Mouse (Mus musculus) CH12.LX (cell line): Measurements from ENCODE around the gene Cep83. TPM values are rescaled to one million over a fixed set of nuclear protein-coding genes. Genes with fewer than 3 reads are reported as not detected.

Experiments
- DNase-seq: peaks from one replicate; pipeline ENCODE4 v3.0.0-alpha.2; 2013; ENCODE audit errors: extremely low read depth
- H3K27ac ChIP-seq: 2 replicates; pipeline ENCODE4 v1.5.1; 2012; ENCODE audit warnings: low read depth, mild to moderate bottlenecking, control low read depth, moderate library complexity; ENCODE audit not compliant: insufficient read depth
- H3K27me3 ChIP-seq: replicated peaks from 2 replicates; pipeline ENCODE3; 2012; ENCODE audit warnings: inconsistent platforms
- H3K36me3 ChIP-seq, 2 experiments: replicated peaks in 1 of 2; 2 replicates each; pipeline versions ENCODE3 to v1.6.1; 2012; ENCODE audit warnings: inconsistent platforms in 1 of 2, low read length in 1 of 2, mild to moderate bottlenecking in 1 of 2, mixed read lengths in 1 of 2, moderate library complexity in 1 of 2; ENCODE audit not compliant: control insufficient read depth in 1 of 2, insufficient read depth in 1 of 2
- H3K4me1 ChIP-seq, 2 experiments: 2 replicates each; pipeline ENCODE4 v1.6.1; 2012; ENCODE audit warnings: inconsistent platforms in 1 of 2, moderate library complexity in 1 of 2; ENCODE audit not compliant: insufficient read depth in 2 of 2, control insufficient read depth in 1 of 2
- H3K4me2 ChIP-seq: 2 replicates; pipeline ENCODE4 v1.6.1; 2012; ENCODE audit warnings: low read depth, mild to moderate bottlenecking, control low read depth; ENCODE audit not compliant: poor library complexity, insufficient read depth, severe bottlenecking
- H3K4me3 ChIP-seq, 3 experiments: fragments of 150-350 bp in 1 of 3; sonication (generic) in 1 of 3; replicated peaks in 1 of 3; 2 replicates each; pipeline versions ENCODE3 to v1.5.1; 2011 to 2012; ENCODE audit warnings: low read depth in 2 of 3, low read length in 2 of 3, mild to moderate bottlenecking in 2 of 3, moderate library complexity in 2 of 3, control low read depth in 1 of 3, improper control_type of control experiment in 1 of 3, inconsistent platforms in 1 of 3, mixed read lengths in 1 of 3; ENCODE audit not compliant: poor library complexity in 1 of 3
- H3K79me2 ChIP-seq: replicated peaks from 2 replicates; pipeline ENCODE4 v1.6.1; 2012; ENCODE audit warnings: mild to moderate bottlenecking, moderate library complexity; ENCODE audit not compliant: control insufficient read depth, poor library complexity, insufficient read depth, severe bottlenecking; ENCODE audit errors: extremely low read depth
- H3K9ac ChIP-seq: 2 replicates; pipeline ENCODE4 v1.6.1; 2012; ENCODE audit warnings: low read depth, mild to moderate bottlenecking, control low read depth, moderate library complexity; ENCODE audit not compliant: insufficient read depth
- H3K9me3 ChIP-seq: replicated peaks from 2 replicates; pipeline ENCODE3; 2012; ENCODE audit warnings: low read length, inconsistent platforms, mixed read lengths
- CHD1 ChIP-seq: IDR thresholded peaks from 2 replicates; pipeline ENCODE4 v1.6.1; 2012; ENCODE audit warnings: low read depth, low read length, improper control_type of control experiment, inconsistent platforms
- CTCF ChIP-seq, 2 experiments: IDR thresholded peaks in 1 of 2; conservative IDR thresholded peaks in 1 of 2; 2 replicates each; pipeline ENCODE4 v1.5.1; 2011 to 2012; ENCODE audit warnings: low read depth in 2 of 2, low read length in 2 of 2, improper control_type of control experiment in 1 of 2, inconsistent platforms in 1 of 2, mild to moderate bottlenecking in 1 of 2, moderate library complexity in 1 of 2
- E2F4 ChIP-seq: IDR thresholded peaks from 2 replicates; pipeline ENCODE4 v1.6.1; 2011; ENCODE audit warnings: low read depth, low read length, improper control_type of control experiment; ENCODE audit not compliant: insufficient replicate concordance
- ELF1 ChIP-seq: IDR thresholded peaks from 2 replicates; pipeline ENCODE4 v1.6.1; 2014; ENCODE audit warnings: low read depth, mild to moderate bottlenecking, inconsistent platforms, low read length, improper control_type of control experiment
- EP300 ChIP-seq: IDR thresholded peaks from 2 replicates; pipeline ENCODE4 v1.6.1; 2011; ENCODE audit warnings: low read length, improper control_type of control experiment
- ETS1 ChIP-seq: conservative IDR thresholded peaks from 2 replicates; pipeline ENCODE4 v1.6.1; 2012; ENCODE audit warnings: low read depth, mild to moderate bottlenecking, inconsistent platforms, low read length, improper control_type of control experiment, moderate library complexity
- IRF4 ChIP-seq: IDR thresholded peaks from 2 replicates; pipeline ENCODE4 v1.6.1; 2014; ENCODE audit warnings: low read depth, mild to moderate bottlenecking, inconsistent platforms, low read length, improper control_type of control experiment
- JUN ChIP-seq: IDR thresholded peaks from 2 replicates; pipeline ENCODE4 v1.6.1; 2011; ENCODE audit warnings: low read depth, mild to moderate bottlenecking, low read length, improper control_type of control experiment, moderate library complexity; ENCODE audit not compliant: insufficient read depth
- MXI1 ChIP-seq: IDR thresholded peaks from 2 replicates; pipeline ENCODE4 v1.6.1; 2011; ENCODE audit warnings: mild to moderate bottlenecking, low read depth, low read length, improper control_type of control experiment
- MYC ChIP-seq: IDR thresholded peaks from 2 replicates; pipeline ENCODE4 v1.6.1; 2011; ENCODE audit warnings: low read depth, mild to moderate bottlenecking, improper control_type of control experiment, low read length
- NELFE ChIP-seq: IDR thresholded peaks from 2 replicates; pipeline ENCODE4 v1.6.1; 2011; ENCODE audit warnings: low read depth, low read length, improper control_type of control experiment
- NRF1 ChIP-seq: IDR thresholded peaks from 2 replicates; pipeline ENCODE4 v1.6.1; 2014; ENCODE audit warnings: low read depth, mild to moderate bottlenecking, inconsistent platforms, low read length, improper control_type of control experiment, moderate library complexity
- PAX5 ChIP-seq: IDR thresholded peaks from 2 replicates; pipeline ENCODE4 v1.6.1; 2012; ENCODE audit warnings: low read length, inconsistent platforms, mixed read lengths
- POLR2A ChIP-seq: IDR thresholded peaks from 2 replicates; pipeline ENCODE4 v1.6.1; 2011; ENCODE audit warnings: low read depth, mild to moderate bottlenecking, improper control_type of control experiment, low read length
- POLR2AphosphoS2 ChIP-seq: IDR thresholded peaks from 2 replicates; pipeline ENCODE4 v1.6.1; 2011; ENCODE audit warnings: low read depth, low read length, improper control_type of control experiment
- RCOR1 ChIP-seq: conservative IDR thresholded peaks from 2 replicates; pipeline ENCODE4 v1.6.1; 2012; ENCODE audit warnings: low read depth, mild to moderate bottlenecking, inconsistent platforms, low read length, improper control_type of control experiment
- SIN3A ChIP-seq: IDR thresholded peaks from 2 replicates; pipeline ENCODE4 v1.6.1; 2012; ENCODE audit warnings: low read length, improper control_type of control experiment, inconsistent platforms
- TBP ChIP-seq: conservative IDR thresholded peaks from 2 replicates; pipeline ENCODE4 v1.6.1; 2011; ENCODE audit warnings: low read depth, low read length, improper control_type of control experiment
- TCF12 ChIP-seq: IDR thresholded peaks from 2 replicates; pipeline ENCODE4 v1.6.1; 2014; ENCODE audit warnings: low read depth, mild to moderate bottlenecking, inconsistent platforms, low read length, improper control_type of control experiment
- USF1 ChIP-seq: IDR thresholded peaks from 2 replicates; pipeline ENCODE4 v1.6.1; 2014; ENCODE audit warnings: low read depth, mild to moderate bottlenecking, inconsistent platforms, low read length, improper control_type of control experiment
- ZC3H11A ChIP-seq: IDR thresholded peaks from 2 replicates; pipeline ENCODE4 v1.6.1; 2012; ENCODE audit warnings: low read depth, mild to moderate bottlenecking, inconsistent platforms, low read length, improper control_type of control experiment
- ZNF384 ChIP-seq: IDR thresholded peaks from 2 replicates; pipeline ENCODE4 v1.6.1; 2012; ENCODE audit warnings: low read depth, low read length, improper control_type of control experiment, inconsistent platforms
- dilution Hi-C: fragments of 300-500 bp; cut with MboI; formaldehyde crosslinking; loops from 2 replicates; pipeline ENCODE4 v1.14.3; 2020; ENCODE audit warnings: low sequenced_read_pairs; ENCODE audit not compliant: extremely low pct_unique_long_range_greater_than_20kb, extremely low pct_ligation_motif_present
- in situ Hi-C: fragments of 300-500 bp; cut with MboI; formaldehyde crosslinking; loops from 3 replicates; pipeline ENCODE4 v1.14.3; 2019; ENCODE audit warnings: low sequenced_read_pairs, low pct_ligation_motif_present, low pct_unique_long_range_greater_than_20kb, mixed read lengths
- polyA plus RNA-seq: library from polyadenylated mRNA; unstranded; fragments of >175 nt; gene quantifications from 2 replicates; pipeline ENCODE4 v1.2.1, GENCODE M21; 2012; ENCODE audit warnings: low read depth; ENCODE audit not compliant: insufficient read length
- total RNA-seq, 2 experiments: library from RNA; depleted of rRNA; stranded (reverse); fragments of 300-350 nt in 1 of 2; fragments of >200 nt in 1 of 2; gene quantifications; 2 replicates each; pipeline ENCODE4 v1.2.3; 2012 to 2014

The Cep83 gene
- total and polyA plus RNA-seq, 3 experiments: 17.7 to 44.0 (median 32.1) TPM

DNA sequence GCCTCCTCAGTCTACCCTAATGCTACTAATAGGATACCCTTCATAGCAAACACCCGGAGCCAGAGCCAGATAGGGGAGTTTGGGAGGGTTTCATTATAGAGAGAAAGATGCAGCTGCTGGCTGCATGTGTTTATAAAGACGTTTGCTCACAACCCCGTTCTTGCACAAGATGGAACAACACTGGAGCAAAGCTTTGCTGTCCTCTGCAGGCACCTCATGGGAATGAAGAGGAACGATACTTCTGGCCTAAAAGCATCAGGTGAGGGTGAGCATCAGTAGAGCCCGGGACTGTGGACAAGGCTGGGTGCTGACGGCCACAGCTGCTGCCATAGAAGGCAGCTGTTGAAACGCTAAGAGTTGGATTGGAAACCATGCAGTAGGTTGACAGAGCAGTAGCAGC is 118.9 kb downstream of the Cep83 start:
- no peaks in the 10 kb centered on the region for H3K9me3 ChIP-seq
- no peaks in the 10 kb centered on the region; the same call in 1 of the 2 replicates for H3K79me2 ChIP-seq
- H3K36me3 ChIP-seq: peaks cover 28 to 72% of the 10 kb centered on the region in 2 experiments
- no peak overlapping the region for H3K4me3 ChIP-seq
- no peak overlapping the region for H3K4me2 ChIP-seq
- H3K9ac ChIP-seq: no peak overlapping the region
- dilution Hi-C loops (loop anchor here (25.0 kb wide), 1 partner anchor 105 kb away; no protein-coding TSS in a partner anchor), in situ Hi-C loops (no loop called here)
- no peak overlapping the region for H3K27ac ChIP-seq
- H3K27me3 ChIP-seq: no peaks in the 10 kb centered on the region
- DNase-seq: no peak
- TF ChIP-seq TCF12 (no peak), NELFE (no peak), CHD1 (no peak), RCOR1 (no peak), ZC3H11A (no peak), EP300 (no peak), ELF1 (no peak), NRF1 (no peak), ETS1 (no peak), CTCF (conservative IDR thresholded peaks at IDR 0.05 in 1 of 2, IDR thresholded peaks at IDR 0.05 in 1 of 2; ENCODE audit: low read depth in 2 of 2, low read length in 2 of 2) (no peak), SIN3A (no peak), USF1 (no peak), JUN (no peak), MYC (no peak), TBP (no peak), MXI1 (no peak), E2F4 (no peak)
- peaks cover 9 to 38% of the 10 kb centered on the region in 2 experiments for H3K4me1 ChIP-seq

DNA sequence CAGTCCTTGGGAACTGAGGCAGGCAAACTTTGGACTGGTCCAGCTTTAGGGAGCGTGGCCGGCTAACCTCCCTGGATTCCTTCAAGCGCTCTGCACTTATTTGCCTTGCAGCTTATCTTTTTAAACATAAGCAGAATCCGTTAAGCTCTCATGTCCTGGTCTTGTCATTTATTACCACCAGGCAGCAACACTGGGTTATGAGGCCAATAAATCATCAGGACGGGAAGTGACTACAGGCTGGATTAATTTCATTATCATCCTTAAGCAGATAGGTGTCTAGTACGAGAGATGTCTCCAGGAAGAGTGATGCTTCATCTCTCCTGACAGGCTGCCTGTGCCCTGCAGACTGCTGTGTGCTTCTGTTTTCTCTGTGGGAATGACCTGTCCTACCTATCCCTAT is 119.8 kb downstream of the Cep83 start:
- no peaks in the 10 kb centered on the region for H3K9me3 ChIP-seq
- H3K27ac ChIP-seq: no peak overlapping the region
- no peak overlapping the region for H3K4me3 ChIP-seq
- in situ Hi-C loops: no loop called here
- TF ChIP-seq PAX5 (no peak), IRF4 (no peak), POLR2AphosphoS2 (no peak), CHD1 (no peak), ZNF384 (no peak), SIN3A (no peak), POLR2A (0 out of 2 replicates have a peak, but pooled peaks have one; percentile 13)
- dilution Hi-C loops: loop anchor here (25.0 kb wide), 1 partner anchor 104 kb away; no protein-coding TSS in a partner anchor
- no peak overlapping the region for H3K4me2 ChIP-seq
- peaks cover 13 to 46% of the 10 kb centered on the region in 2 experiments for H3K4me1 ChIP-seq
- H3K36me3 ChIP-seq: peaks cover 35 to 74% of the 10 kb centered on the region in 2 experiments
- no peak for DNase-seq
- H3K9ac ChIP-seq: no peak overlapping the region
- H3K79me2 ChIP-seq: no peaks in the 10 kb centered on the region; the same call in 1 of the 2 replicates
- H3K27me3 ChIP-seq: no peaks in the 10 kb centered on the region
